Mouse (Mus musculus): ENCODE data around the gene Kpnb1. TPM values are rescaled to one million over a fixed set of nuclear protein-coding genes. Genes with fewer than 3 reads are reported as not detected.

Kpnb1 gene
- polyA plus RNA-seq, 1 experiment from 2014 or later, result 51.0 TPM

- no peak overlapping the region for H3K4me2 ChIP-seq (replicated peaks; ENCODE audit: low read depth, low read length)
Measured at GRCm38 (mm10) chr11:97120221-97120620, 67.5 kb downstream of the Kpnb1 start.

GRCm38 (mm10) chr11:97115797-97116196 is 71.9 kb downstream of the Kpnb1 start:
- H3K9ac ChIP-seq (replicated peaks; ENCODE audit: low read length), result no peak overlapping the region
- no peak for ATAC-seq (ENCODE audit: low FRiP score, low TSS enrichment)
- H3K27me3 ChIP-seq (ENCODE audit: insufficient read depth, low read length), result peaks cover 61% of the 10 kb centered on the region
- H3K36me3 ChIP-seq (ENCODE audit: insufficient read depth, low read length), result no peaks in the 10 kb centered on the region
- H3K27ac ChIP-seq (ENCODE audit: low read length), result no peak overlapping the region
- peak overlapping the region; percentile 71 for H3K4me2 ChIP-seq (replicated peaks; ENCODE audit: low read depth, low read length)
- WGBS, result 10% methylated on average over 11 of the region's 11 CpGs
- H3K4me1 ChIP-seq (ENCODE audit: insufficient read depth, low read length), result peaks cover 19% of the 10 kb centered on the region
- no peaks in the 10 kb centered on the region for H3K9me3 ChIP-seq (ENCODE audit: low read length)
- peak overlapping the region; percentile 46 for H3K4me3 ChIP-seq (ENCODE audit: low read length)

More at GRCm38 (mm10) chr11:97120221-97120620, 67.5 kb downstream of the Kpnb1 start:
- no peak overlapping the region for H3K27ac ChIP-seq (ENCODE audit: low read length)
- H3K9me3 ChIP-seq (ENCODE audit: low read length), result no peaks in the 10 kb centered on the region
- no peak for ATAC-seq (ENCODE audit: low FRiP score, low TSS enrichment)
- H3K4me3 ChIP-seq (ENCODE audit: low read length), result no peak overlapping the region
- WGBS, result 33% methylated on average over 10 of the region's 10 CpGs
- H3K27me3 ChIP-seq (ENCODE audit: insufficient read depth, low read length), result peaks cover 35% of the 10 kb centered on the region
- no peak overlapping the region for H3K9ac ChIP-seq (replicated peaks; ENCODE audit: low read length)
- peaks cover 11% of the 10 kb centered on the region for H3K4me1 ChIP-seq (ENCODE audit: insufficient read depth, low read length)
- no peaks in the 10 kb centered on the region for H3K36me3 ChIP-seq (ENCODE audit: insufficient read depth, low read length)

GRCm38 (mm10) chr11:97114671-97115601 is 72.7 kb downstream of the Kpnb1 start, which contains the start of gene Tbx21:
TSS of gene Tbx21 (minus strand) at chr11:97115331.
- peak; percentile 51; the same call in 1 of the 2 replicates for ATAC-seq (ENCODE audit: low FRiP score, low TSS enrichment)
- Histone ChIP-seq H3K9ac (replicated peaks; ENCODE audit: low read length) (peak within 1 kb of the TSS; percentile 45; the same call in 1 of the 2 replicates), H3K27me3 (ENCODE audit: insufficient read depth, low read length) (peaks cover 61% of the 10 kb centered on the region)

GRCm38 (mm10) chr11:97112519-97113125 is 75.1 kb downstream of the Kpnb1 start:
- no peaks in the 10 kb centered on the region for H3K9me3 ChIP-seq (ENCODE audit: low read length)
- H3K9ac ChIP-seq (replicated peaks; ENCODE audit: low read length), result no peak overlapping the region
- no peak overlapping the region for H3K4me2 ChIP-seq (replicated peaks; ENCODE audit: low read depth, low read length)
- no peak overlapping the region for H3K27ac ChIP-seq (ENCODE audit: low read length)
- H3K36me3 ChIP-seq (ENCODE audit: insufficient read depth, low read length), result no peaks in the 10 kb centered on the region
- WGBS, result 82% methylated on average over 9 of the region's 9 CpGs
- H3K4me3 ChIP-seq (ENCODE audit: low read length), result no peak overlapping the region
- H3K27me3 ChIP-seq (ENCODE audit: insufficient read depth, low read length), result peaks cover 51% of the 10 kb centered on the region
- ATAC-seq (ENCODE audit: low FRiP score, low TSS enrichment), result no peak
- peaks cover 15% of the 10 kb centered on the region for H3K4me1 ChIP-seq (ENCODE audit: insufficient read depth, low read length)

More at GRCm38 (mm10) chr11:97114671-97115601, 72.7 kb downstream of the Kpnb1 start, which contains the start of gene Tbx21:
- peaks cover 15% of the 10 kb centered on the region for H3K4me1 ChIP-seq (ENCODE audit: insufficient read depth, low read length)
- peak within 1 kb of the TSS; percentile 46 for H3K4me3 ChIP-seq (ENCODE audit: low read length)
- no peak within 1 kb of the TSS for H3K27ac ChIP-seq (ENCODE audit: low read length)
- WGBS, result under 1% methylated on average over 87 of the region's 87 CpGs
- no peaks in the 10 kb centered on the region for H3K36me3 ChIP-seq (ENCODE audit: insufficient read depth, low read length)
- no peaks in the 10 kb centered on the region for H3K9me3 ChIP-seq (ENCODE audit: low read length)
- H3K4me2 ChIP-seq (replicated peaks; ENCODE audit: low read depth, low read length), result peak within 1 kb of the TSS; percentile 71

Small RNAs within 50 kb of the gene (microRNA-seq; reads per million reads assigned to microRNA genes)
- gene Mir7235, result not detected

Other genes with a start within 250 kb of the Kpnb1 start
- 38.0 TPM in 2 replicates for gene Pnpo, start 243.9 kb downstream of the Kpnb1 start, polyA plus RNA-seq (2015; fragmentation: Nextera tagmentation; extraction: Ambion mirVana)
- gene Sp2, start 204.9 kb downstream of the Kpnb1 start, polyA plus RNA-seq (2015; fragmentation: Nextera tagmentation; extraction: Ambion mirVana), result 21.2 and 25.1 TPM in 2 replicates
- gene Sp6, start 174.5 kb downstream of the Kpnb1 start, polyA plus RNA-seq (2015; fragmentation: Nextera tagmentation; extraction: Ambion mirVana), result 1.6 and 2.0 TPM in 2 replicates
- 45.7 and 50.9 TPM in 2 replicates for gene Scrn2, start 157.9 kb downstream of the Kpnb1 start, polyA plus RNA-seq (2015; fragmentation: Nextera tagmentation; extraction: Ambion mirVana)
- gene Lrrc46, start 146.5 kb downstream of the Kpnb1 start, polyA plus RNA-seq (2015; fragmentation: Nextera tagmentation; extraction: Ambion mirVana), result 1.3 and 1.5 TPM in 2 replicates
- 92.9 and 98.8 TPM in 2 replicates for gene Mrpl10, start 146.3 kb downstream of the Kpnb1 start, polyA plus RNA-seq (2015; fragmentation: Nextera tagmentation; extraction: Ambion mirVana)
- 10.2 and 10.4 TPM in 2 replicates for gene Osbpl7, start 137.3 kb downstream of the Kpnb1 start, polyA plus RNA-seq (2015; fragmentation: Nextera tagmentation; extraction: Ambion mirVana)
- 0.14 and 0.24 TPM in 2 replicates for gene Tbx21, start 72.5 kb downstream of the Kpnb1 start, polyA plus RNA-seq (2015; fragmentation: Nextera tagmentation; extraction: Ambion mirVana)
- 4.0 TPM in 2 replicates for gene Tbkbp1, start 36.4 kb downstream of the Kpnb1 start, polyA plus RNA-seq (2015; fragmentation: Nextera tagmentation; extraction: Ambion mirVana)
- 80.9 and 94.4 TPM in 2 replicates for gene Npepps, start 92.8 kb upstream of the Kpnb1 start, polyA plus RNA-seq (2015; fragmentation: Nextera tagmentation; extraction: Ambion mirVana)
- 56.5 and 59.8 TPM in 2 replicates for gene Mrpl45, start 127.8 kb upstream of the Kpnb1 start, polyA plus RNA-seq (2015; fragmentation: Nextera tagmentation; extraction: Ambion mirVana)
- 0.21 and 0.24 TPM in 2 replicates for gene Gpr179, start 164.2 kb upstream of the Kpnb1 start, polyA plus RNA-seq (2015; fragmentation: Nextera tagmentation; extraction: Ambion mirVana)
- gene Socs7, start 174.7 kb upstream of the Kpnb1 start, polyA plus RNA-seq (2015; fragmentation: Nextera tagmentation; extraction: Ambion mirVana), result 3.4 and 3.5 TPM in 2 replicates
- gene Arhgap23, start 227.7 kb upstream of the Kpnb1 start, polyA plus RNA-seq (2015; fragmentation: Nextera tagmentation; extraction: Ambion mirVana), result 6.0 and 6.2 TPM in 2 replicates

Data from kidney, embryonic 16.5 days (tissue).